In the genomic region with DNA sequence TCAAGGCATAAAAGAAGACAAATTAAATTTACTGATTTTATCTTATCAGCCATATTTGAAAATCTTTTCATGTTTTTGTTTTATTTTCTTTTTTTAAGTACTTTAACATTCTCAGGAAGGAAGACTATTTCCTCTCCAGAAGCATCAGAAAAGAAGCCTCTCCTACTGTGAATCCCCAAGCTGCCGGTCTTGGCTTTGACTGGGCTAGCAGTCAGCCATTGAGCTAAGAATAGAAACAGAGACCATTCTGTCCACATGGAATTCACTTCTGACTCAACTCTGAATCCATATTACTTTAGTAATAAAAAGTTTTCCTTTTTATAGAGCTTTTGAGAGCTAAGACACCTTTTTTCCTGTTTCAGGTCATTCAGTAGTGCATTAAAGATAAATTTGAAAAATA, we compare ENCODE assay signal across 19 mouse cellular contexts.
DNase-seq lines count a peak whose midpoint lies in the region; ATAC-seq lines count a peak whose summit lies in the region.
"Had no signal": no experiment of that assay in that cellular context is flagged by ENCODE, and none has a peak within 500 bp of the region (broad histone marks: within the 10 kb centered on the region; RNA-seq: fewer than 3 reads in every experiment).

No protein-coding gene starts in this region.

- H3K9ac ChIP-seq in heart, embryonic 12.5 days = no peak overlapping the region
- H3K9ac ChIP-seq: embryonic facial prominence, embryonic 13.5 days; forebrain, embryonic 12.5 days; hindbrain, embryonic 14.5 days; intestine, embryonic 15.5 days had no signal

- no peak overlapping the region for H3K4me2 ChIP-seq in heart, embryonic 12.5 days
- H3K4me2 ChIP-seq: embryonic facial prominence, embryonic 13.5 days; forebrain, embryonic 12.5 days; hindbrain, embryonic 14.5 days; intestine, embryonic 15.5 days had no signal

- no peaks in the 10 kb centered on the region for H3K27me3 ChIP-seq in heart, embryonic 12.5 days (replicated peaks)
- H3K27me3 ChIP-seq: CH12.LX; embryonic facial prominence, embryonic 13.5 days; forebrain, embryonic 12.5 days; intestine, embryonic 15.5 days had no signal

- H3K4me1 ChIP-seq in heart, embryonic 12.5 days (replicated peaks) = no peaks in the 10 kb centered on the region
- H3K4me1 ChIP-seq: embryonic facial prominence, embryonic 13.5 days; forebrain, embryonic 12.5 days; intestine, embryonic 15.5 days had no signal

- H3K36me3 ChIP-seq in heart, embryonic 12.5 days = no peaks in the 10 kb centered on the region
- H3K36me3 ChIP-seq: embryonic facial prominence, embryonic 13.5 days; forebrain, embryonic 12.5 days; intestine, embryonic 15.5 days had no signal

- no peak for ATAC-seq in heart, embryonic 12.5 days (ENCODE audit: insufficient number of reproducible peaks, low FRiP score)
- ATAC-seq in granulocyte monocyte progenitor cell, adult 5-6 weeks (replicated peaks; ENCODE audit: poor library complexity, severe bottlenecking) = no peak
- ATAC-seq: forebrain, embryonic 16.5 days; intestine, embryonic 15.5 days had no signal

- no peak overlapping the region for H3K27ac ChIP-seq in heart, embryonic 12.5 days (ENCODE audit: poor library complexity, severe bottlenecking)
- H3K27ac ChIP-seq: embryonic facial prominence, embryonic 13.5 days; forebrain, embryonic 12.5 days; heart, adult 2 months; hindbrain, embryonic 14.5 days; intestine, embryonic 15.5 days had no signal

- 39% methylated on average over 1 of the region's 1 CpGs for whole genome bisulfite sequencing in heart, embryonic 12.5 days

- no peak overlapping the region for H3K4me3 ChIP-seq in heart, embryonic 12.5 days
- H3K4me3 ChIP-seq: embryonic facial prominence, embryonic 13.5 days; forebrain, embryonic 12.5 days; heart, adult 2 months; intestine, embryonic 15.5 days had no signal

- H3K9me3 ChIP-seq in heart, embryonic 12.5 days (replicated peaks) = no peaks in the 10 kb centered on the region
- H3K9me3 ChIP-seq: embryonic facial prominence, embryonic 13.5 days; forebrain, embryonic 12.5 days; intestine, embryonic 15.5 days had no signal

- DNase-seq in cerebellum, postnatal 14 days = peak; percentile 8 to 38
- no peak for DNase-seq in cerebellum, postnatal 4 days (ENCODE audit: low spot score in 2 of 2)
- DNase-seq in heart, adult 18-20 months = peak; percentile 14 to 18
- DNase-seq in 3T3-L1 (ENCODE audit: low read depth, low spot score) = peak; percentile 11
- peak; percentile 10 for DNase-seq in heart, postnatal 4 days
- DNase-seq: adrenal gland, adult 2 months; adrenal gland, postnatal 36 days; cerebellum, adult 9-10 months; gastrocnemius, postnatal 25 days; kidney, adult 18-20 months had no signal

Comparison
In these comparisons a context has a peak if more than half of its experiments do, and no peak if none do; other contexts are left out.
1. DNase-seq: peak in cerebellum, postnatal 14 days (2 of 2), heart, adult 18-20 months (2 of 2), 3T3-L1 (single experiment) and heart, postnatal 4 days (single experiment); none in cerebellum, postnatal 4 days (0 of 2).